Mouse (Mus musculus): ENCODE results near the gene Ptpn3. TPM values are rescaled to one million over a fixed set of nuclear protein-coding genes. Genes with fewer than 3 reads are reported as not detected.

The Ptpn3 gene
- total and polyA plus RNA-seq, 3 experiments: 0.08 to 0.14 (median 0.09) TPM

DNA sequence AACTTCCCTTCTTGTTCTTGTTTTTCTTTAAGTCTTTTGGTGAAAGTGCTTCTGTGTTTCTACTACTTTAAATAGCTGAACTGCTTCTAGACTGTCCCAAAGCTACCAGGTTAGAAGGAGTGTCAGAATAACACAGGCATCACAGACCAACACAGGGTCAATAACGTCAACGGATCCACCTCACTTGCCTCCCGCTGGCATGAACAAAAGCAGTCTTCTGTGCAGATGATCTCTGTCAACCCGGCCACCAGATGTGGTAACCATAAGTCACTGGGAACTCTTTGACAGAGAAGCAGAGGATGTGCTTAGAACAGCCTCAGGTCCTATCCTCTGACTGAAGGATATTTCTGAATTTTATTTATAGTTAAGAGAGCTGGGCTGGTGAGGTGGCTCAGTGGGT is 65.9 kb downstream of the Ptpn3 start:
- H3K4me2 ChIP-seq (ENCODE audit: insufficient read depth, low read depth, poor library complexity, severe bottlenecking): no peak overlapping the region
- H3K9me3 ChIP-seq (replicated peaks; ENCODE audit: low read length): no peaks in the 10 kb centered on the region
- no peak overlapping the region for H3K4me3 ChIP-seq (replicated peaks in 1 of 3; ENCODE audit: low read depth in 2 of 3, low read length in 2 of 3, poor library complexity in 1 of 3)
- H3K9ac ChIP-seq (ENCODE audit: insufficient read depth, low read depth): no peak overlapping the region
- H3K79me2 ChIP-seq (replicated peaks; ENCODE audit: control insufficient read depth, extremely low read depth, insufficient read depth, poor library complexity, severe bottlenecking): no peaks in the 10 kb centered on the region
- no peak overlapping the region for H3K27ac ChIP-seq (ENCODE audit: insufficient read depth, low read depth)
- no peak for TF ChIP-seq ZNF384 (IDR thresholded peaks at IDR 0.05; ENCODE audit: low read depth, low read length)
- TF ChIP-seq HCFC1 (IDR thresholded peaks at IDR 0.05; ENCODE audit: low read depth, low read length): no peak
- TF ChIP-seq MYC (IDR thresholded peaks at IDR 0.05; ENCODE audit: low read depth, low read length): no peak
- no peak for TF ChIP-seq RAD21 (IDR thresholded peaks at IDR 0.05; ENCODE audit: low read depth, low read length)
- no peak for TF ChIP-seq USF1 (IDR thresholded peaks at IDR 0.05; ENCODE audit: low read depth, low read length)
- TF ChIP-seq ZMIZ1 (IDR thresholded peaks at IDR 0.05; ENCODE audit: low read depth, low read length): no peak
- no peak for TF ChIP-seq JUN (IDR thresholded peaks at IDR 0.05; ENCODE audit: insufficient read depth, low read depth, low read length)
- no peak for TF ChIP-seq CHD1 (IDR thresholded peaks at IDR 0.05; ENCODE audit: low read depth, low read length)
- TF ChIP-seq NELFE (IDR thresholded peaks at IDR 0.05; ENCODE audit: low read depth, low read length): no peak
- TF ChIP-seq GABPA (IDR thresholded peaks at IDR 0.05; ENCODE audit: insufficient replicate concordance, low read depth, low read length): no peak
- TF ChIP-seq KAT2A (IDR thresholded peaks at IDR 0.05; ENCODE audit: insufficient replicate concordance, low read length): no peak
- no peak for TF ChIP-seq ETS1 (conservative IDR thresholded peaks at IDR 0.05; ENCODE audit: low read depth, low read length)
- TF ChIP-seq MXI1 (IDR thresholded peaks at IDR 0.05; ENCODE audit: low read depth, low read length): no peak
- dilution Hi-C loops (cut with MboI; ENCODE audit: extremely low pct_ligation_motif_present, extremely low pct_unique_long_range_greater_than_20kb, low sequenced_read_pairs) (no loop called here), in situ Hi-C loops (cut with MboI; ENCODE audit: low pct_ligation_motif_present, low pct_unique_long_range_greater_than_20kb, low sequenced_read_pairs) (no loop called here)
- no peaks in the 10 kb centered on the region for H3K27me3 ChIP-seq (replicated peaks)
- DNase-seq (ENCODE audit: extremely low read depth): no peak
- no peaks in the 10 kb centered on the region for H3K4me1 ChIP-seq (ENCODE audit: control insufficient read depth in 1 of 2, insufficient read depth in 2 of 2)
- no peaks in the 10 kb centered on the region for H3K36me3 ChIP-seq (replicated peaks in 1 of 2; ENCODE audit: control insufficient read depth in 1 of 2, insufficient read depth in 1 of 2, low read length in 1 of 2)

DNA sequence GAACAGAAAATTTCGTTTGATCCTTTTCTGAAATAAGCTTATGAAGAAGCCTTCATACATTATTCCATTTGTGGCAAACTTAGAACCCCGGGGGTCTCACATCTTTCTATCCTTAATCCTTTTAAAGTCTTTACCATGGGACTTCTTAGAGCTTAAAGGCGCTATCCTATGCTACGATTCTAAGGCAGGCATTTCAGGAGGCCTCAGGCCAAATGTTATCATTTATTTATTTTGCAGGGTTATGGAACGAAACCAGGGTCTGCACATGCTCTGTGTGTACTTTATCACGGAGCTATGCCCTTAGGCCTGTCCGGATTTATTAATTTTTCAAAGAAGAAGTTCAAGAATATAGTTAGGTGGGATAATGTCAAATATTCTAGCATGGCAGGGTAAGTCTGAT is 67.3 kb downstream of the Ptpn3 start:
- Histone ChIP-seq H3K9ac (ENCODE audit: insufficient read depth, low read depth) (no peak overlapping the region), H3K27ac (ENCODE audit: insufficient read depth, low read depth) (no peak overlapping the region), H3K79me2 (replicated peaks; ENCODE audit: control insufficient read depth, extremely low read depth, insufficient read depth, poor library complexity, severe bottlenecking) (no peaks in the 10 kb centered on the region), H3K27me3 (replicated peaks) (peaks cover 2% of the 10 kb centered on the region), H3K36me3 (replicated peaks in 1 of 2; ENCODE audit: control insufficient read depth in 1 of 2, insufficient read depth in 1 of 2, low read length in 1 of 2) (no peaks in the 10 kb centered on the region), H3K4me3 (replicated peaks in 1 of 3; ENCODE audit: low read depth in 2 of 3, low read length in 2 of 3, poor library complexity in 1 of 3) (no peak overlapping the region), H3K9me3 (replicated peaks; ENCODE audit: low read length) (no peaks in the 10 kb centered on the region), H3K4me1 (ENCODE audit: control insufficient read depth in 1 of 2, insufficient read depth in 2 of 2) (no peaks in the 10 kb centered on the region), H3K4me2 (ENCODE audit: insufficient read depth, low read depth, poor library complexity, severe bottlenecking) (no peak overlapping the region)
- DNase-seq (ENCODE audit: extremely low read depth): no peak
- TF ChIP-seq MAZ (IDR thresholded peaks at IDR 0.05; ENCODE audit: low read depth, low read length): no peak
- TF ChIP-seq SIN3A (IDR thresholded peaks at IDR 0.05; ENCODE audit: low read length): no peak
- TF ChIP-seq PAX5 (IDR thresholded peaks at IDR 0.05; ENCODE audit: low read length): no peak
- no peak for TF ChIP-seq KAT2A (IDR thresholded peaks at IDR 0.05; ENCODE audit: insufficient replicate concordance, low read length)
- no peak for TF ChIP-seq RAD21 (IDR thresholded peaks at IDR 0.05; ENCODE audit: low read depth, low read length)
- TF ChIP-seq UBTF (IDR thresholded peaks at IDR 0.05; ENCODE audit: low read depth, low read length): no peak
- TF ChIP-seq MAX (IDR thresholded peaks at IDR 0.05; ENCODE audit: low read length): no peak
- TF ChIP-seq SMC3 (IDR thresholded peaks at IDR 0.05; ENCODE audit: low read depth, low read length): no peak
- TF ChIP-seq TCF12 (IDR thresholded peaks at IDR 0.05; ENCODE audit: low read depth, low read length): no peak
- no peak for TF ChIP-seq NRF1 (IDR thresholded peaks at IDR 0.05; ENCODE audit: low read depth, low read length)
- no peak for TF ChIP-seq HCFC1 (IDR thresholded peaks at IDR 0.05; ENCODE audit: low read depth, low read length)
- TF ChIP-seq ZC3H11A (IDR thresholded peaks at IDR 0.05; ENCODE audit: low read depth, low read length): no peak
- no peak for TF ChIP-seq NELFE (IDR thresholded peaks at IDR 0.05; ENCODE audit: low read depth, low read length)
- in situ Hi-C loops (cut with MboI; ENCODE audit: low pct_ligation_motif_present, low pct_unique_long_range_greater_than_20kb, low sequenced_read_pairs) (no loop called here), dilution Hi-C loops (cut with MboI; ENCODE audit: extremely low pct_ligation_motif_present, extremely low pct_unique_long_range_greater_than_20kb, low sequenced_read_pairs) (no loop called here)
